9 mouse cellular contexts compared by ENCODE assay signal in the genomic region with DNA sequence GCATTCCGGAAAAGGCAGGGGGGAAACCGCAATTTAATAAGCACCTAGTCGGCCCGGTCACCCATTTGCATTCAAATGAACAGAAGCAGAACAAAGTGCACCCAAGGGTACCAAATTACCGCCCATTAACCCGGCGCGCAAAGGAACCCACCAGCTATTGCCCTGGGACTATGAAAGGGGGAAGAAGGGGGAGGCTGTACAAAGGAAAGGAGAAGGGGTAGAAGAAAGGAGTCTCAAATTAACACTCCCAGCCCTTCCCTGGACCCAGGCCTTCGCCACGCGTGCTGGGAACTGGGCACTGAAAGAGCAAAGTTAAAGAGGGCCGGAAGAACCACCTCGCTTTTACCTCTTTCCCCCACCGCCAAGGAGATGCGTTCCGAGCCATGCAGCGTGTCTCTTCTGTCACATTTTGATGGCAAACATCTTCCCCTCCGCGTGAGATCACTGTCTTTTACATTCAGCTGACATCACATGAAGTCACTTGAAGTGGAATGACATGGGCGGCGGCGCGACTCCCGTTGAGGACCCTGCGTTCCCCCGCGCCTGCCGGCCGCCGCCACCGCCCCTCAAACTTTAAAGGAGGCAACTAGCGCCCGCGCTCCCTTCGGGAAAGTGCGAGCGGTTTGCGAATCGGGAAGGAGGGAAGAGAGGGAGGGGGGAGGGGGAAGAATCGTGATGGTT. TPM values are rescaled to one million over a fixed set of nuclear protein-coding genes. Genes with fewer than 3 reads are reported as not detected.
A peak's percentile ranks its signal among the peaks of the same experiment; 100 is the strongest.
DNase-seq lines count a peak whose midpoint lies in the region; ATAC-seq and TF ChIP-seq lines count a peak whose summit lies in the region.
"Had no signal": no experiment of that assay in that cellular context is flagged by ENCODE, and none has a peak within 500 bp of the region (broad histone marks: within the 10 kb centered on the region; RNA-seq: fewer than 3 reads in every experiment).

No protein-coding gene starts in this region.

- H3K36me3 ChIP-seq in kidney, embryonic 16.5 days (ENCODE audit: insufficient read depth, low read length) = no peaks in the 10 kb centered on the region
- no peaks in the 10 kb centered on the region for H3K36me3 ChIP-seq in forebrain, embryonic 15.5 days
- H3K36me3 ChIP-seq in midbrain, embryonic 13.5 days = no peaks in the 10 kb centered on the region

- H3K27ac ChIP-seq in kidney, embryonic 16.5 days (ENCODE audit: low read length) = no peak overlapping the region
- peak overlapping the region; percentile 32 for H3K27ac ChIP-seq in cortical plate, adult 2 months (ENCODE audit: insufficient read depth, low read length)
- H3K27ac ChIP-seq in forebrain, embryonic 15.5 days (replicated peaks) = peak overlapping the region; percentile 95
- peak overlapping the region; percentile 47; the same call in 1 of the 2 replicates for H3K27ac ChIP-seq in midbrain, embryonic 13.5 days

- TF ChIP-seq POLR2A in cortical plate, adult 2 months (IDR thresholded peaks at IDR 0.05; ENCODE audit: extremely low read depth, insufficient read depth, low read length) = no peak

- H3K27me3 ChIP-seq in kidney, embryonic 16.5 days (ENCODE audit: insufficient read depth, low read length) = peaks cover 98% of the 10 kb centered on the region
- H3K27me3 ChIP-seq in forebrain, embryonic 15.5 days = peaks cover 25% of the 10 kb centered on the region
- H3K27me3 ChIP-seq in midbrain, embryonic 13.5 days = peaks cover 100% of the 10 kb centered on the region

- no peak overlapping the region for H3K9ac ChIP-seq in kidney, embryonic 16.5 days (replicated peaks; ENCODE audit: low read length)
- peak overlapping the region; percentile 65 for H3K9ac ChIP-seq in forebrain, embryonic 15.5 days (replicated peaks)
- H3K9ac ChIP-seq in midbrain, embryonic 13.5 days (replicated peaks) = peak overlapping the region; percentile 54

- no peak for ATAC-seq in kidney, embryonic 16.5 days (ENCODE audit: low FRiP score, low TSS enrichment)
- peak; percentile 65 for ATAC-seq in forebrain, embryonic 15.5 days (replicated peaks)
- no peak for ATAC-seq in midbrain, embryonic 13.5 days
- ATAC-seq: Patski had no signal

- no peak for DNase-seq in kidney, postnatal 14 days
- no peak for DNase-seq in cerebellum, postnatal 14 days
- DNase-seq in left cerebral cortex, postnatal 4 days = no peak
- DNase-seq in MN1 (ENCODE audit: low spot score) = no peak

- H3K4me1 ChIP-seq in kidney, embryonic 16.5 days (ENCODE audit: insufficient read depth, low read length) = peaks cover 23% of the 10 kb centered on the region
- H3K4me1 ChIP-seq in cortical plate, adult 2 months (ENCODE audit: control insufficient read depth, insufficient read depth, low read length) = no peaks in the 10 kb centered on the region
- peaks cover 57% of the 10 kb centered on the region for H3K4me1 ChIP-seq in forebrain, embryonic 15.5 days
- peaks cover 46% of the 10 kb centered on the region for H3K4me1 ChIP-seq in midbrain, embryonic 13.5 days (replicated peaks)

- H3K4me2 ChIP-seq in kidney, embryonic 16.5 days (replicated peaks; ENCODE audit: low read depth, low read length) = peak overlapping the region; percentile 40
- H3K4me2 ChIP-seq in forebrain, embryonic 15.5 days (replicated peaks) = peak overlapping the region; percentile 62
- peak overlapping the region; percentile 37 for H3K4me2 ChIP-seq in midbrain, embryonic 13.5 days (replicated peaks)

- peak overlapping the region; percentile 26 for H3K4me3 ChIP-seq in kidney, embryonic 16.5 days (ENCODE audit: low read length)
- H3K4me3 ChIP-seq in cortical plate, adult 2 months (ENCODE audit: insufficient read depth, low read length) = peak overlapping the region; percentile 82
- peak overlapping the region; percentile 51 for H3K4me3 ChIP-seq in forebrain, embryonic 15.5 days
- peak overlapping the region; percentile 33 for H3K4me3 ChIP-seq in midbrain, embryonic 13.5 days (replicated peaks)

- H3K9me3 ChIP-seq in kidney, embryonic 16.5 days (ENCODE audit: low read length) = no peaks in the 10 kb centered on the region
- no peaks in the 10 kb centered on the region for H3K9me3 ChIP-seq in forebrain, embryonic 15.5 days
- H3K9me3 ChIP-seq in midbrain, embryonic 13.5 days = no peaks in the 10 kb centered on the region

- under 1% methylated on average over 40 of the region's 40 CpGs for WGBS in kidney, embryonic 16.5 days
- under 1% methylated on average over 40 of the region's 40 CpGs for whole genome bisulfite sequencing in forebrain, embryonic 15.5 days
- WGBS in midbrain, embryonic 13.5 days = 1% methylated on average over 40 of the region's 40 CpGs

- no peak for TF ChIP-seq CTCF in cortical plate, adult 2 months (IDR thresholded peaks at IDR 0.05; ENCODE audit: extremely low read depth, insufficient read depth, low read length)

- intact Hi-C loops in left cerebral cortex, postnatal 4 days (cut with DNase I) = loop anchor here (10.0 kb wide), 1 partner anchor 169 kb away; no protein-coding TSS in a partner anchor

RNA-seq across cellular contexts. Expression of a gene that starts 2.6 kb away (rescaled TPM):
- not detected in 2 replicates for polyA plus RNA-seq in kidney, embryonic 16.5 days (2015; fragmentation: Nextera tagmentation; extraction: Ambion mirVana)
- polyA plus RNA-seq in cortical plate, adult 2 months (2012; rRNA removed) = 35.7 and 42.9 TPM in 2 replicates
- 90.9 and 94.3 TPM in 2 replicates for polyA plus RNA-seq in forebrain, embryonic 15.5 days (2015; fragmentation: Nextera tagmentation; extraction: Ambion mirVana)
- 6.9 and 8.1 TPM in 2 replicates for polyA plus RNA-seq in midbrain, embryonic 13.5 days (2015; fragmentation: Nextera tagmentation; extraction: Ambion mirVana)
- 10 to 100 TPM; 53.3 to 54.3 TPM for total RNA-seq in left cerebral cortex, postnatal 4 days (2021)
- polyA plus RNA-seq: Patski had no signal

Comparison
In these comparisons a context has a peak if more than half of its experiments do, and no peak if none do; other contexts are left out.
1. H3K4me3 ChIP-seq: peak in every context shown above with its lines; median percentile 82 in cortical plate, adult 2 months; 51 in forebrain, embryonic 15.5 days; 33 in midbrain, embryonic 13.5 days; 26 in kidney, embryonic 16.5 days.